Mouse (Mus musculus): ENCODE results near the gene Lap3. TPM values are rescaled to one million over a fixed set of nuclear protein-coding genes. Genes with fewer than 3 reads are reported as not detected.
A peak's percentile ranks its signal among the peaks of the same experiment; 100 is the strongest.

Lap3 gene
- polyA plus RNA-seq, 1 experiment from 2014 or later, result 67.7 TPM

DNA sequence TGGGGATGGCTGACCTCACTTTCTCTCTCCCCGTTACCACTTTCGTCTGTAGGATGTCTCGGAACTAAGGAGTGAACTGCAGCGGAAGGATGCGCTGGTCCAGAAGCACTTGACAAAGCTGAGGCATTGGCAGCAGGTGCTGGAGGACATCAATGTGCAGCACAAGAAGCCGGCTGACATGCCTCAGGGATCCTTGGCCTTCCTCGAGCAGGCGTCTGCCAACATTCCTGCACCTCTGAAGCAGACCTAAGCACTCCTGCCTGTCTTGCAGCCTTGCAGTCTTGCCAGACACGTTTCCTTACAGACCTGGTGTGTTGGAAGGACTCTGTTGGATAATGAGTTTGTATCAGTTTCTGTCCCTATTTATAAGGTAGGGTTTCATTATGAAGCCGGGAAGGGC lies 31.9 kb downstream of the Lap3 start:
- 91% methylated on average over 10 of the region's 10 CpGs for WGBS
- Histone ChIP-seq H3K27ac (replicated peaks) (no peak overlapping the region), H3K9ac (no peak overlapping the region), H3K36me3 (peaks cover 55% of the 10 kb centered on the region), H3K27me3 (no peaks in the 10 kb centered on the region), H3K4me3 (replicated peaks) (no peak overlapping the region), H3K4me2 (replicated peaks) (no peak overlapping the region), H3K9me3 (replicated peaks) (no peaks in the 10 kb centered on the region), H3K4me1 (peaks cover 12% of the 10 kb centered on the region)
- ATAC-seq (ENCODE audit: insufficient number of reproducible peaks, low FRiP score, low TSS enrichment, low read depth), result no peak

DNA sequence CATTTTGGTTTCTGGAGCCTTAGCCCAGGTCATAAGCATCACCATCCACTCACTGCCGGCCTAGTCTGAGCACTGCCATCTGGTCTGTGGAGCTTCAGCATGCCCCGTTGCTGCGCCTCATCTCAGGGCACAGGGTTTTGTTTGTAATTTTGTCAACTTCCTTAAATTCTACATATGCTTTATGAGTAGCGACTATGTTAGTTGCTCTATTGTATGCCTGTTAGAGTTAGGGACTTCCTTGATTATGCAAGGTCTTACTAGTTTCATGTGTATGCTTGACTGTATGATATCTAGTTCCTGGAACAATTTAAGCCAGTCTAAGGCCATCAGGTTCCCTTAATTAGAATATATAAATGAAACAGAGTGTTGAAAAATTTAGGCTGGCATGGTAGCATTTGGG lies 33.2 kb downstream of the Lap3 start:
- no peak overlapping the region for H3K4me2 ChIP-seq (replicated peaks)
- H3K4me1 ChIP-seq, result peaks cover 6% of the 10 kb centered on the region
- WGBS, result 86% methylated on average over 4 of the region's 4 CpGs
- H3K36me3 ChIP-seq, result peaks cover 64% of the 10 kb centered on the region
- ATAC-seq (ENCODE audit: insufficient number of reproducible peaks, low FRiP score, low TSS enrichment, low read depth), result no peak
- H3K9me3 ChIP-seq (replicated peaks), result no peaks in the 10 kb centered on the region
- no peak overlapping the region for H3K9ac ChIP-seq
- no peak overlapping the region for H3K27ac ChIP-seq (replicated peaks)
- no peak overlapping the region for H3K4me3 ChIP-seq (replicated peaks)
- H3K27me3 ChIP-seq, result no peaks in the 10 kb centered on the region

DNA sequence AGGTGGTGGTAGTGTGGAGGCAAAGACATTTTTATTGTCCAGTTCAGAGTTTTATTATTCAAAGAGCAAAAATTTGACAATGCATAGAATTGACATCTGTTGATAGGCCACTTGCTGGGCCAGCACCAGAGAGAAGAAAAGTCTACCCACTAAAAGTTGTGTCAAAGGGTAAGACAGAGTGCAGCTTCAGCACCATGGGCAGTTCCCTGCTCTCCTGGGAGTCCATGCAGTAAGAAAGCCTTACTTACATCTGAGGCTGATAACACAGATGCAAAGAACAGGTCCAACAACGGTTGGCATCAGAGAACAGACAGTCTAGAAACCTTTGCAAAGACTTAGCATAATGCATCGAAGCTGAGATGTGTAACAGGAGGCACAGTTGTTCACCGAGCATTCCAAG lies 36.5 kb downstream of the Lap3 start:
- H3K27me3 ChIP-seq, result no peaks in the 10 kb centered on the region
- no peak overlapping the region for H3K4me3 ChIP-seq (replicated peaks)
- no peak overlapping the region for H3K9ac ChIP-seq
- H3K36me3 ChIP-seq, result peaks cover 55% of the 10 kb centered on the region
- H3K4me2 ChIP-seq (replicated peaks), result no peak overlapping the region
- H3K4me1 ChIP-seq, result no peaks in the 10 kb centered on the region; the same call in 1 of the 2 replicates
- no peak overlapping the region for H3K27ac ChIP-seq (replicated peaks)
- WGBS, result 90% methylated on average over 3 of the region's 3 CpGs
- no peaks in the 10 kb centered on the region for H3K9me3 ChIP-seq (replicated peaks)
- ATAC-seq (ENCODE audit: insufficient number of reproducible peaks, low FRiP score, low TSS enrichment, low read depth), result no peak

DNA sequence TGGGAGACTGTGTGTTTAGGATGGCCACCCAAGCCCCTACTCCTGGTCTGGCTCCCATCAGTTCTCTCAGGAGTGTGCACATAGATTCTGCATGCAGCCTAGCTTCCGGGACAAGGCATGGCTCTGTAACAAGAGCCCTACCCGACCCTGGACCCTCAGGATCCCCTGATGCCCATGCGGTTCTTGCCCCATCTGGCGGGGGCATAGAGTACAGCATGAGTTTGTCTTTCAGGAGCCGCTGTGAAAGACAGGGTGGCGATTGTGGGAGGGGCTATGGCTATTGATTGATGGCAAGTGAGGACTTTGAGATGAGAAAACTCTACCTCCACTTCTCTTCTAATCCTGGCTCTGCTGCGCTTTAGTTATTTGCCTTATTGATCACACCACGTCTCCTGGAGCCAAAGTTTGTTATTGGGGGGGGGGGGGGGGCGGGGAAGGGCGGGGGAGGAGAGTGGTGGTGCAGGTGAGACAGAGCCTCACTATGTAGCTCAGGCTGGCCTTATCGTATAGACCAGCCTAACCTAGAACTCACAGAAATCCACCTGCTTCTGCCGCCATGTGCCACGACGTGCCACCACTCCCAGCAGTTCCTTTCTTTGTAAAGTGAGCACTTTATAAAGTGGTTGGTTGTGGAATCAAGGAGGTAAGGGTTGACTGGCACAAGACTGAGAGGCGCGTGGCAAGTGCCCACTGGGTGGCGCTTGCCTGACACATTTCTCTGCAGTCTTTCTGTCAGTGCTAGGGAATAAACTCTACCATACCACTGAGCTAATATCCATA lies 41.3 kb downstream of the Lap3 start:
- H3K27me3 ChIP-seq, result no peaks in the 10 kb centered on the region
- H3K4me3 ChIP-seq (replicated peaks), result no peak overlapping the region
- 8% methylated on average over 15 of the region's 17 CpGs for WGBS
- no peaks in the 10 kb centered on the region for H3K9me3 ChIP-seq (replicated peaks)
- no peak overlapping the region for H3K9ac ChIP-seq
- H3K27ac ChIP-seq (replicated peaks), result no peak overlapping the region
- no peaks in the 10 kb centered on the region; the same call in 1 of the 2 replicates for H3K4me1 ChIP-seq
- H3K36me3 ChIP-seq, result peaks cover 19% of the 10 kb centered on the region
- 0 out of 2 replicates have a peak, but pooled peaks have one; percentile 4 for ATAC-seq (ENCODE audit: insufficient number of reproducible peaks, low FRiP score, low TSS enrichment, low read depth)
- 0 out of 2 replicates have a peak overlapping the region, but pooled peaks have one; percentile 8 for H3K4me2 ChIP-seq (replicated peaks)

DNA sequence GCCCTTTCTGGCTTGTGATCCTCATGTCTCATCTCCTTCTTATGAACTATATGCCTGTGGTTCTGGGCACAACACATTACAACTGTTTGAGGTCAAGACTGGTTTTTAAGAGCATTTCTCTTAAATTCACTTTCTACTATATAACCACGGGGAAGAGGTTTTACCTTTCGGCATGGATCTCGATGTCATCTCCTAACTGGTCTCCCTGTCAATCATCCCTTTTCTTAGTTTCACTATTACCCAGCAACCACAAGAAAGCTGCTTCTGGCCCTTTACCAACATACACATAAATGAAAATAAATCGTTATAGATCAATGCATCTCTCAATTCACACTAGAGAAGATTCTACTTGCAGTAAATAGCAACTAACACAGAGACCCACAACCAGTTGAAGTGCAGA lies 42.0 kb downstream of the Lap3 start:
- H3K36me3 ChIP-seq, result peaks cover 14% of the 10 kb centered on the region
- no peak overlapping the region for H3K27ac ChIP-seq (replicated peaks)
- H3K4me3 ChIP-seq (replicated peaks), result no peak overlapping the region
- no peaks in the 10 kb centered on the region; the same call in 1 of the 2 replicates for H3K4me1 ChIP-seq
- no peak for ATAC-seq (ENCODE audit: insufficient number of reproducible peaks, low FRiP score, low TSS enrichment, low read depth)
- no peaks in the 10 kb centered on the region for H3K27me3 ChIP-seq
- H3K9ac ChIP-seq, result no peak overlapping the region
- no peaks in the 10 kb centered on the region for H3K9me3 ChIP-seq (replicated peaks)
- 65% methylated on average over 4 of the region's 4 CpGs for WGBS
- no peak overlapping the region for H3K4me2 ChIP-seq (replicated peaks)

DNA sequence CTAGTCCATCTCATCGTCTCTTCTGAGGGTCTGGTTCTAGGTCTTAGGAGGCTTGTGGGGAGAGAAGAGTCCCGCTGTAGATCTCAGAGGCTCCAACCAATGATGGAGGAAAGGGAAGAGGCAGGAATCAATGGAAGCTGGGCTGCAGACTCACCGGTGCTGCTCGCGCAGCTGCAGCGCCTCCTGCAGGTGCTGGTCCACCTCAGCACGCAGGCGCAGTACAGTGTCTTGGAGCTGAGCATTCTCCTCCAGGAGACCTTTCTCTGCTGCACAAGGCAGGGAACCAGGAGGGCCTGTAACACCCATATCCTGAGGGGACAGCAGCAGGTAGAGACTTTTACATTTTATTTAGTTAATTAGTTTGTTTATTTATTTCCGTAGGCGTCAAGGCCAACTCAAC lies 46.3 kb downstream of the Lap3 start:
- no peak for ATAC-seq (ENCODE audit: insufficient number of reproducible peaks, low FRiP score, low TSS enrichment, low read depth)
- H3K4me3 ChIP-seq (replicated peaks), result no peak overlapping the region
- H3K4me2 ChIP-seq (replicated peaks), result no peak overlapping the region
- H3K9me3 ChIP-seq (replicated peaks), result no peaks in the 10 kb centered on the region
- H3K36me3 ChIP-seq, result no peaks in the 10 kb centered on the region
- H3K9ac ChIP-seq, result no peak overlapping the region
- H3K4me1 ChIP-seq, result no peaks in the 10 kb centered on the region; the same call in 1 of the 2 replicates
- H3K27ac ChIP-seq (replicated peaks), result no peak overlapping the region
- WGBS, result 57% methylated on average over 10 of the region's 10 CpGs
- H3K27me3 ChIP-seq, result no peaks in the 10 kb centered on the region

DNA sequence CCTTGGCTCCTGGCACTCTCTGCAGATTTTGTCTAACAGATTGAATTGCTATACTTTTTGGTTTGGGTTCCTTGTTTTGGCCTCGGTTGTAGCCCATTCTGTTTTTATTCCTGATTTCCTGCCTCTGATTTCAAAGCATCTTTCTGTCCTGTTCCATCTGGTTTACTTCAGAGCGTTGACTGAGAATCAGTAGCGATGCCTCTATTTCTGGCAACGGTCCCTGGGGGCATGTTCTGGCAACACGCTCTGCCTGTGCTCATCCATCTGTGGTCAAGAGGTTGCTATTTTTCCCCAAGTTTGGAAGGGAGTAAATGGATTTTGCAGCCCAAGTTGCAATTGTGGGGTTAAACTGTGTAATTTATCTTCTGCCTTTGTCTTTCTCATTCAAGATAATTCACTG lies 50.2 kb downstream of the Lap3 start:
- no peaks in the 10 kb centered on the region for H3K4me1 ChIP-seq
- H3K9ac ChIP-seq, result no peak overlapping the region
- ATAC-seq (ENCODE audit: insufficient number of reproducible peaks, low FRiP score, low TSS enrichment, low read depth), result no peak
- no peak overlapping the region for H3K4me3 ChIP-seq (replicated peaks)
- no peak overlapping the region for H3K4me2 ChIP-seq (replicated peaks)
- H3K27me3 ChIP-seq, result no peaks in the 10 kb centered on the region
- no peak overlapping the region for H3K27ac ChIP-seq (replicated peaks)
- H3K9me3 ChIP-seq (replicated peaks), result no peaks in the 10 kb centered on the region
- 9% methylated on average over 5 of the region's 5 CpGs for WGBS
- no peaks in the 10 kb centered on the region for H3K36me3 ChIP-seq

DNA sequence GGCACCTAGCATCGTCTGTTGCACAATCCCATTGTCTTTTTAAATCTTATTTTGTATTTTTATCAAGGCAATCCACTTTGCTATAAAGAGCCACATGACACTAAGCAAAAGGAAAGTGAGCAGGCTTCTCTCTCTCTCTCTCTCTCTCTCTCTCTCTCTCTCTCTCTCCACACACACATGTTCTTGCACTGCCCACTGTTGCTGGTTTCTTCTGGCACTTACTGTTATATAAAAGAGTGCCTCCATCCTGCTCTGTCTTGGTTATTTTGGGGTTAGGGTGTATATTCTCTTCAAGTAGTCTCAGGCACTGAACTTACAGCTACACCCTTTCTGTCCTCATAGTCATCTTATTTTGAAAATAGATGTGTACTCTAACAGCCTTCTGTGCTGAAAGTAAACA lies 56.4 kb downstream of the Lap3 start:
- Histone ChIP-seq H3K4me3 (replicated peaks) (no peak overlapping the region), H3K4me2 (replicated peaks) (no peak overlapping the region), H3K9me3 (replicated peaks) (no peaks in the 10 kb centered on the region), H3K27ac (replicated peaks) (no peak overlapping the region), H3K27me3 (no peaks in the 10 kb centered on the region), H3K9ac (no peak overlapping the region), H3K4me1 (no peaks in the 10 kb centered on the region), H3K36me3 (no peaks in the 10 kb centered on the region)
- ATAC-seq (ENCODE audit: insufficient number of reproducible peaks, low FRiP score, low TSS enrichment, low read depth), result no peak
- 86% methylated on average over 1 of the region's 1 CpGs for WGBS

Other genes with a start within 250 kb of the Lap3 start
- gene Qdpr, start 43.1 kb upstream of the Lap3 start, polyA plus RNA-seq (2015; fragmentation: Nextera tagmentation; extraction: Ambion mirVana), result 122 and 126 TPM in 2 replicates
- gene Clrn2, start 39.6 kb upstream of the Lap3 start, polyA plus RNA-seq (2015; fragmentation: Nextera tagmentation; extraction: Ambion mirVana), result 0.17 and 0.24 TPM in 2 replicates
- 232 and 236 TPM in 2 replicates for gene Med28, start 26.9 kb downstream of the Lap3 start, polyA plus RNA-seq (2015; fragmentation: Nextera tagmentation; extraction: Ambion mirVana)
- 1.2 and 1.4 TPM in 2 replicates for gene Fam184b, start 146.2 kb downstream of the Lap3 start, polyA plus RNA-seq (2015; fragmentation: Nextera tagmentation; extraction: Ambion mirVana)
- 34.9 and 35.0 TPM in 2 replicates for gene Ncapg, start 176.5 kb downstream of the Lap3 start, polyA plus RNA-seq (2015; fragmentation: Nextera tagmentation; extraction: Ambion mirVana)